Mouse (Mus musculus): ENCODE measurements around the gene Sec22a. TPM values are rescaled to one million over a fixed set of nuclear protein-coding genes. Genes with fewer than 3 reads are reported as not detected.

Gene Sec22a
- total RNA-seq, 2 experiments from 2014 or later, result 10.1 to 10.7 TPM

DNA sequence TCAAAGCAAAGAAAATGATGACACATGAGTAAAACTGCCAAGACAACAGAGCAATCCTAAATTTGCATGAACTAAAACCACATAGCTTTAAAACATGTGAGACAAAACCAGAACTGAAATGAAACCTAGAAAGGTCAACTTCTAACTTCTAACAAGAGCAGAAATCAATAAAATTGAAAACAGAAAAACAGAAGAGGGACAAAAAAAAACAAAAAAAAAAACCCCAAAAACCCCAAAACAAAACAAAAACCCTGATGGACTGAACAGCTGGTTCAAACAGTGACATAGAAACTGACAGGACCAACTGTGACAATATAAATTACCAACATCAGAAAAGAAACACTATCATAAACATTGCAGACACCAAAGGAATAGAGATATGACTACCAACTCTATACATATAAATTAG is 46.9 kb downstream of the Sec22a start:
- intact Hi-C loops (cut with DNase I), result loop anchor here (5.0 to 10.0 kb wide), 2 partner anchors 415 to 498 kb away; no protein-coding TSS in a partner anchor
- DNase-seq (ENCODE audit: low spot score), result no peak

DNA sequence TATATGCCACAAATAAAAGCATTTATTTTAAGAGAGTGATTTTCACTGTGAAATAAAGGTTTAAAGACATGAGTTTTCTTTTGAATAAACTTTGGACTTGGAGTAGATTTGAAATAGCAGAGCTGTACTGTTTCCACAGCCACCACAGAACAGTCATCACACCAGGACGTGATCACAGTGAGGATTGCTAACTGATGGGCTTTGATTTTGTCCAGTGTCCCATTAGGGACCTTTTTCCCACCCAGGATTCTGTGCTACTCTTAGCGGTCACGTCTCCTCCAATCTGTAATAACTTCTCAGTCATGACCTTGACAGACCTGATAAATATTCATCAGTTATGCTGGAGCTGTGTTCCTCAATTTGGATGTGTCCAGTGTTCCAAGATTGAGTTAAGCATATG is 48.2 kb downstream of the Sec22a start:
- intact Hi-C loops (cut with DNase I), result loop anchor here (5.0 to 10.0 kb wide), 2 partner anchors 417 to 499 kb away; no protein-coding TSS in a partner anchor
- DNase-seq (ENCODE audit: low spot score), result no peak

- no peak for DNase-seq (ENCODE audit: low spot score)
- intact Hi-C loops (cut with DNase I), result loop anchor here (10.0 kb wide), 1 partner anchor 503 kb away; no protein-coding TSS in a partner anchor
Observed at GRCm38 (mm10) chr16:35311586-35311985, 52.1 kb downstream of the Sec22a start.

DNA sequence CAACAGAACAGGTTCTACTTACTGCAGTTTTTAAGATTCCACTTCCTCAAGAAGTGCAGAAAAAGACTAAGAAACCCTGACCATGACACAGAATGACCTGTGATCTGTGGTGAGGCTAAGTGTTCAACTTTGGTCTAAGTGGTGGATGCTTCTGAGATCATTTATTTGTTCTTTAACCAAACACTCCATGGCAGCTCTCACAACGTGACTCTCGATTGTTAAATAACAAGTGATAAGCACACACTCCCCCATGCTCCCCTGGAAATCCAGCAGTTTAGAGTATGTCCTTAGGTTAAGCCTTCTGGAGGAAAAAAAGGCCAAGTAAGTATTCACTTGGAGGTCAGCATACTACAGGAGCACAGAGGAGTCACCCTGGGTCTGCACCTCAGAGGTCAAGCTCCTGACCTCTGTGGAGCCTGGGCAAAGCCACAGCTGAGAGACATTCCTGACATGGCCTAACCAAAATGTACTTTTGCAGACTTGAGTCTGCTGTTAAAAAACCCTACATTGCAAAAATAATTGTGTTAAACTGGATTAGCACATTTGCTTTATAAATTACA is 53.1 kb downstream of the Sec22a start:
- DNase-seq (ENCODE audit: low spot score), result no peak
- intact Hi-C loops (cut with DNase I), result loop anchor here (10.0 kb wide), 1 partner anchor 504 kb away; no protein-coding TSS in a partner anchor

DNA sequence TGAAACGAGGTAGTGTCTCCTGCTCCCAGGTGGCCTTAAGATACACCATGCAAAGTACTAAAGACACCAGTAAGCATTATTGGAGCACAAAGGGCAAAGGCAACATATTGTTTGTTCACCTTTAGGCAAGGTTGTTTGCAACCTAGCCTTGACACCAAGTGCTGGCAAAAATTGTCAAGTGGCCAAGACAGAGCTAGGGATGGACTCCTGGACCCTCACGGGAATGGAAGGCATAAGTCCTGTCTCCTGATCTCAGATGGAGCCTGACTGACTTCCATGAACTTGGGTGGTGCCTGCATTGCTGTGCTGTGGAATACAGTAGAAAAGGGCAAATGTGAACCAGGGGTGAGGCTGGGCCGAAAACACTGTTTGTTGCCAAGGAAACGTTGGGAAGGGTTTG is 54.1 kb downstream of the Sec22a start:
- no peak for DNase-seq (ENCODE audit: low spot score)
- intact Hi-C loops (cut with DNase I), result loop anchor here (10.0 kb wide), 1 partner anchor 505 kb away; no protein-coding TSS in a partner anchor

DNA sequence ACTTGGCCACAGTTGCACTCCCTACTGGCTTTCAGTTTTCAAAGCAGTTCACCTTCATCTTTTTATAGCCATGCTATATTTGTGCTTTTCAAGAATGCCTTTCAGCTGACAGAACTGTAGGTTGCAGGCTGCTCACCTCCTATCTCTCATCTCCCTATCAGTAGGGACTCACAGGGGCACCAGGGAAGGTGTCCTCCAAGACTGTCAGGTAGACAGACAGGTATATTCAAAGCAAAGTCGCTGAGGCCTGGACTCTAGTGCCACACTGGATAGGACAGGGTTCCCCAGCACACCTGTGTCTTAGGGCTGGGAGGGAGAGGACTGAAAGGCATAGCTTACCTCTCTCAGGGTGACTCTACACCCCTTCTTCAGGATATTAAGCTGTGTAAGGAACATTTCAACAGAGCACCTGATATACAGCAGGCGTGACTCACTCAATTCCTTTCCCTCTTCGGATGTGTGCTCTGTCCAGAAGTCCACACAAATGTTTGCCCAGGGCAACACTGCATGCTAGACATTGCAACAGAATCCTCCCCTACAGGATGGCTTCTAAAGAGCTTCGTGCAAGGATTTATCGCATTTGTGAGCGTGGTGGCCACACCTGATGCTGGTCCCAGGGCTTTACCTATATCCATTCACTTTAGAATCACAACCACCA is 55.1 kb downstream of the Sec22a start:
- DNase-seq (ENCODE audit: low spot score), result no peak
- intact Hi-C loops (cut with DNase I), result no loop called here

DNA sequence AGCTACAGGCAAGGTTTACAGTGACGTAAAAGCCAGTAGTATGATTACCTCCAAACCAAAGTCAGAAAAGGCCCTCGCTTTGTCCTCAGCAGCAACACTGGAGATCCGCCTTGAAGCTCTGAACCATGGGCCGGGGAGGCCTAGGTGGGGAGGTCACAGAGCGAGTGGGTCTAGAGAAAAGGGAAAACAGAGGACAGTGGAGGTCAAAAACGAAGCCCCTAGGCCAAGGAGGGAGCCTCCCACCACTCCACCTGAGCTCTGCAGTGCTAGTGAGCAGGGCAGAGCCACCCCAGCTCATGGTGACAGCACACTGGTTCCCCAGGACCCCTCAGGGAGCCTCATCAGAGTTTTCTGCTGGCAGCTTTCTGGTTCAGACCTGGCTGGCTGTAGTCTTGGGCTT is 55.7 kb downstream of the Sec22a start:
- no peak for DNase-seq (ENCODE audit: low spot score)
- intact Hi-C loops (cut with DNase I), result no loop called here

GRCm38 (mm10) chr16:35307331-35307730 is 56.4 kb downstream of the Sec22a start:
- DNase-seq (ENCODE audit: low spot score), result no peak
- intact Hi-C loops (cut with DNase I), result no loop called here

GRCm38 (mm10) chr16:35306631-35307030 is 57.1 kb downstream of the Sec22a start:
- intact Hi-C loops (cut with DNase I), result no loop called here
- DNase-seq (ENCODE audit: low spot score), result no peak

DNA sequence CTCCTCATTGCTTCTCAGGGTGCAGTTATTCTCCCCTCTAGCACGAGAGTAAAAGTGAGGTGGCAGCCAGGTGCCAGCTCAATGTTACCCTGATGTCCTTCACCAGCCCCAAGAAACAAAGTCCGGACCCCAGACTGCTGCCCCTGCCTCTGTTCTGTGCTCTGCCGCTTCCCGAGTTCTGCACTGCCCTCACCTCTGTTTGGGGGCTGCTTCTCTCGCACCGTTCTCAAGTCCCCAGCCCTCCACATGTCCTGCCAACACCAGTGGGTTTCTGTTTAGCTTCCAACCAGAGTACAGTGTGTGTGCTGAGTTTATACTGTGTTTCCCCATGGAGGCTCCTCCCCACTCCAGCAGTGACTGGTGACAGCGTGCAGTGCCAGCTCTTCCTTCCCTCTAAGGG is 58.5 kb downstream of the Sec22a start:
- DNase-seq (ENCODE audit: low spot score), result no peak
- intact Hi-C loops (cut with DNase I), result no loop called here

DNA sequence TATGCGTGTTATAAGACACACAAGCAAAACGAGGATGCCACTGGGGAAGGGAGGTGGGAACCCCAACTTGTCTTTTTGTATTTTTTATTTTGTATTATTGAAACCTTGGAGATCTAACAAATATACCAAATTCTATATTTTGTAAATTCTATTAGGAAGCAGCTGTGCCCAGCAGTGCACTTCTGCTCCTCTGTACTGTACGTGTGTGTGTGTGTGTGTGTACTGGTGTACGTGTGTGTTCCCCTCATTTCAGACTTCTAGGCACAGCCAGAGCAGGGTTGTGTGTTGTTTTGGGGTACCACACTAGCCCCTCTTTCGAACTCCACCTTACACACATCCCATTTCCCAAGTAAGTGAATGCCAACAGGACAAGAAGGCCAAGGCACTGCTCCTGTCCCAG is 59.3 kb downstream of the Sec22a start:
- DNase-seq (ENCODE audit: low spot score), result no peak
- intact Hi-C loops (cut with DNase I), result no loop called here

GRCm38 (mm10) chr16:35303721-35304120 is 60.0 kb downstream of the Sec22a start:
- intact Hi-C loops (cut with DNase I), result no loop called here
- no peak for DNase-seq (ENCODE audit: low spot score)

- DNase-seq (ENCODE audit: low spot score), result no peak
- intact Hi-C loops (cut with DNase I), result no loop called here
Observed at GRCm38 (mm10) chr16:35302441-35303280, 61.1 kb downstream of the Sec22a start.

GRCm38 (mm10) chr16:35300156-35300555 is 63.6 kb downstream of the Sec22a start:
- no peak for DNase-seq (ENCODE audit: low spot score)
- intact Hi-C loops (cut with DNase I), result no loop called here

DNA sequence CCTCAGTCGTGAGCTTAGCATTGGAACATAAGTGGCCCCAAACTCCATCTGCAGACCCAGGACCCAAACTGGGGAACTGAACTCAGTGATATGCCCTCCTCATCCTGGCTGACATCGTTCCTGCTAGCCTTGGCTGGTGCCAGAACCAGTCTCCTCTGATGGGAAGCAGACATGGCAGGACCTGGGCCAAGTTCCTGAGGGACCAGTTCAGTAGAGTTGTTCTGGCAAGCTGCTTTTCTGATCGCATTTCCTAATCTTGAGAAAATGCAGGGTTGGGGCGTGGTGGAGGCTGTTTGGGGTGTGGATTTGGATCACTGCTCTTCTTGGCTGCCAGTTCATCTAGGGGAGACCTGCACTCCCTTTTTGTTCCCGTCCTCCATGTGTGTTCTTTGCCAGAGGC is 65.9 kb downstream of the Sec22a start:
- intact Hi-C loops (cut with DNase I), result no loop called here
- DNase-seq (ENCODE audit: low spot score), result no peak

GRCm38 (mm10) chr16:35287244-35287643 is 76.5 kb downstream of the Sec22a start:
- no peak for DNase-seq (ENCODE audit: low spot score)
- intact Hi-C loops (cut with DNase I), result no loop called here

DNA sequence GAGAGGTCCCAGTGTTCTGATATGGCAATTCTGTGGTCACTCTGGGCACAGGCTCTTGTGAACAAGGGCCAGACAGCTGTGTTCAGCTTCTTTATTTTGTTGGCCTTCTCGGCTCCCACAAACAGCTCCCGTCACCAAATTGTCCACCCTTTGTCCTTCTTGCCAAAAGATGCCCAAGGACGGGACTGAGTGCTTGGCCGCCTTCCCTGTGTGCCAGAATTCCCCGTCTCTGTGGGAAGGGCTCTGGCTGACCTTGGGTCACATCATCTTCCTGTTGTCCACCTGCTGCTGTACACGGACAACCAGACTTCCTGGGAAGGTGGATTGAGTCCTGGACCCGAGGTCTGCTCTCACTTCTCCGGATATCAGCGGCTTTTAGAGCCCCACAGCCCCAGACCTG is 77.9 kb downstream of the Sec22a start:
- intact Hi-C loops (cut with DNase I), result no loop called here
- no peak for DNase-seq (ENCODE audit: low spot score)

DNA sequence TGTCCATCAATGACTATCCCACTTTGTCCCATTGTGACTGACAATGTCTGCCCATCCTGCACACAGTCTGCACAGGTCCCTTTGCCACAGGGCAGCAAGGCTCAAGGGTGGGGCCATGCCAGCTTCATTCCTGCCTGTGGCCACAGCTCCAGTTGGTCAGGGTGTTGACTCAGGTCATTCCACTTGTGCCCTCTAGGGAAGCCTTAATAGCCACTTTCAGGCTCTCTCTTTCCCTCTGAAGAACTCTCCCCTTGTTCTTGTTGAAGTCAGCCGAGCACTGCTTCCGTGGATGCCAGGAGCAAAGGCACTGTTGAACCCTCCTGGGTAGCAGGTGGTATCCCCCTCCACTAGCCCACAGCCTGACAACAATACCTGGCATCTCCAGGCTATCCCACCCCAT is 81.3 kb downstream of the Sec22a start:
- intact Hi-C loops (cut with DNase I), result no loop called here
- DNase-seq (ENCODE audit: low spot score), result no peak

DNA sequence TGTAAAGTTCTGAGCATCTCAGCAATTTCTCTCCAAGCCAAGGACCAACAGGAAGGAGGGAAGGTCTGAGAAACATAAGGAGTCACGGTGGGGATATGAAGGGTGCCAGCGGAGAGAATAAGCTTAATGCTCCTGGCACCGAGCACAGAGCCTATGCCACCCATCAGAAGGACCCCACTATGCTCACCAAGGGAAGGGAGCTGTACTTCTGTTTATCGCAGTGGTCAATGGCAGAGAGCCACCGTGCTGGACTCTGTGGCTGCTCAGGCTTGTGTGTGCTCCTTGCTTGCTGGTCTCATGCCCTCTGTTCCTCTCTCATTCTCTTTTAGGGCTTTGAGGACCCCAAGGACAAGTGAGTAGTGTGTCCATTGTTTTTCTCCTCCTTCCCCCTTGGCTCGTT is 85.6 kb downstream of the Sec22a start:
- no peak for DNase-seq (ENCODE audit: low spot score)
- intact Hi-C loops (cut with DNase I), result no loop called here

GRCm38 (mm10) chr16:35272417-35272816 is 91.3 kb downstream of the Sec22a start:
- intact Hi-C loops (cut with DNase I), result no loop called here

GRCm38 (mm10) chr16:35271572-35271971 is 92.1 kb downstream of the Sec22a start:
- intact Hi-C loops (cut with DNase I), result loop anchor here (2.0 kb wide), 2 partner anchors 117 to 211 kb away; partner anchors contain the start of gene Adcy5
- DNase-seq (ENCODE audit: low spot score), result no peak

More at GRCm38 (mm10) chr16:35272417-35272816, 91.3 kb downstream of the Sec22a start:
- no peak for DNase-seq (ENCODE audit: low spot score)
